Mouse (Mus musculus) hindbrain, embryonic 10.5 days (tissue): ENCODE measurements around the gene Bcas3. TPM values are rescaled to one million over a fixed set of nuclear protein-coding genes. Genes with fewer than 3 reads are reported as not detected.
A peak's percentile ranks its signal among the peaks of the same experiment; 100 is the strongest.

Source experiments
- DNase-seq: peaks from one replicate; pipeline ENCODE4 v3.0.0-alpha.2; 2017; ENCODE audit warnings: low spot score
- H3K27ac ChIP-seq: fragments of 300-500 bp; sonication (generic); 2 replicates; pipeline ENCODE4 v1.5.1; 2016; ENCODE audit warnings: mild to moderate bottlenecking, moderate library complexity
- H3K27me3 ChIP-seq: fragments of 300-500 bp; sonication (generic); 2 replicates; pipeline ENCODE4 v1.6.1; 2016; ENCODE audit warnings: mild to moderate bottlenecking; ENCODE audit not compliant: poor library complexity, insufficient read depth, severe bottlenecking
- H3K36me3 ChIP-seq: fragments of 300-500 bp; sonication (generic); 2 replicates; pipeline ENCODE4 v1.6.1; 2016; ENCODE audit warnings: mild to moderate bottlenecking, moderate library complexity
- H3K4me1 ChIP-seq: fragments of 300-500 bp; sonication (generic); replicated peaks from 2 replicates; pipeline ENCODE4 v1.6.1; 2016; ENCODE audit warnings: mild to moderate bottlenecking
- H3K4me3 ChIP-seq: fragments of 300-500 bp; sonication (generic); 2 replicates; pipeline ENCODE4 v1.5.1; 2016; ENCODE audit warnings: mild to moderate bottlenecking, moderate library complexity
- H3K9me3 ChIP-seq: fragments of 300-500 bp; sonication (generic); 2 replicates; pipeline ENCODE4 v1.6.1; 2016; ENCODE audit warnings: mild to moderate bottlenecking, moderate library complexity
- whole genome bisulfite sequencing: fragments of 180-500 bp; shearing (Covaris S2); methylation state at CpG from one replicate; pipeline ENCODE4 v1.1.7; 2016; 5-methylcytosine and 5-hydroxymethylcytosine counted together
- polyA plus RNA-seq: library from polyadenylated mRNA; unstranded; fragments of >200 nt; fragmentation: Nextera tagmentation; extraction: Ambion mirVana; gene quantifications from 2 replicates; pipeline ENCODE4 v1.2.1, GENCODE M21; 2016

The Bcas3 gene
- polyA plus RNA-seq, 1 experiment from 2014 or later = 37.3 TPM

DNA sequence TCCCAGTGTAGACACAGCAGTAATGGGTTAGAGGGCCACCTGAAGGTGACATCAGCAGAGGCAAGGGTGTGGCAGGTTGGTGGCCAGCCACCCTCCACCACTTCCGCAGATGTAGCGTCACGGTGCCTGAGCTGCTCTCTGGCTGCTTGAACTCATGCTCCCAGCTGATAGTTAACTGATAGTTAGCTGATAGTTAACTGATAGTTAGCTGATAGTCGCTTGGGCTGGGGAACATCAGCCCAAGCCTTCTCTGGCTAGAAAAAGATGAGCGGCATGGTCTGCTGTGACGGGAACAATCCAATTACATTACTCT, 291.7 kb downstream of the Bcas3 start:
- H3K4me1 ChIP-seq = peaks cover 53% of the 10 kb centered on the region
- no peaks in the 10 kb centered on the region for H3K9me3 ChIP-seq
- peak overlapping the region; percentile 31; the same call in 1 of the 2 replicates for H3K27ac ChIP-seq
- no peak for DNase-seq
- no peaks in the 10 kb centered on the region for H3K27me3 ChIP-seq
- 86% methylated on average over 6 of the region's 6 CpGs for WGBS
- H3K4me3 ChIP-seq = no peak overlapping the region
- no peaks in the 10 kb centered on the region for H3K36me3 ChIP-seq

DNA sequence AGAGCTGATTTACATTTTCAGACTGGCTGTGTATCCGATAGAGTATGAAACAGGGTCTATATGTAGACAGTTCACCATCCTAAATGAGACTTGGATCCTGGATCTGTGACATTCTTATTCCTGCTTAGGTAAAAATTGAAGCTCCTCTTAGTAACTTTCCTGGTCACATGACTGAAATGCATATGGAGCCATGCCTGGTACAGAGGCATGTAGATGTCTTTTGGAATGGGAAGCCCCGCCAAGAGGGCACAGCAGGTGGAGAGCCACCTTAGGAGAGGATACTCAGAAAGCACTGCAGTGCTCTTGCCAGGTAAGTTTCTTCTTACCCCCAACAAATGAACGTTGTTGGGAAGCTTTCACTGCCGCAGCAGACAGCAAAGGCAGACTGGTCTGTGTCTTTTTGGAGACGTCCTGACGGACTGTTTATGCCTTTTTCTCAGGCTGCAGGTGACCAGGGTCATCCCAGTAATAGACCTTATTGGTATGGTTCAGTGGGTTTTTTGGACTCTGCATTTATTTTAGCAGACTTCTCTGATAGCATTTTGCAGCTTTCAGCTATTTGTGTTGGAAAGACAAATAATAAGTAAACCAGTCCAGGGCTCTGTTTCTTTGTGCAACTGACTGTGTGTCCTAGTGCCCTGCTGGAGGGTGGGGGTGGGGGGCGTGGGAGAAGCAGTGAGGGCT, 292.3 kb downstream of the Bcas3 start:
- no peak for DNase-seq
- Histone ChIP-seq H3K27ac (no peak overlapping the region), H3K27me3 (no peaks in the 10 kb centered on the region), H3K4me1 (peaks cover 48% of the 10 kb centered on the region), H3K4me3 (no peak overlapping the region), H3K36me3 (no peaks in the 10 kb centered on the region), H3K9me3 (no peaks in the 10 kb centered on the region)
- 70% methylated on average over 7 of the region's 7 CpGs for WGBS

DNA sequence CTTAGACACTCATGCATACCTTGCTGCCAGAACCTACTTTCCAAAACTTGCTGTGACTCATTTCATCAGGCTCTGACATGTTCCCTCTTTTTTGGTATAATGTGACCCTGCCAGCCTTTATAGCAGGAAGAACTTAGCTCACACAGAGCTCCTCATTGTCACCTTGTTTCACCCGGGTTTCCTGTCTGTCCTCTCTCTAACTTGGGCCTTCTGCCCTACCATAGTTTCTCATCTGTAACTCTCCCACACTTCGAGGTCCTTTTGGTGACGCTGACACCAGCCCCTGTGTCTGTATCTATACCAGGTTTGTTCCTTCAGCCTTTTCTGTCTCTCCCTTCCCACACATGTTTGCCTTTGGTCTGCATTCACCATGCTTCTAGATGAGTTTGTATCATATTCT, 295.9 kb downstream of the Bcas3 start:
- 71% methylated on average over 3 of the region's 3 CpGs for WGBS
- no peak for DNase-seq
- Histone ChIP-seq H3K27me3 (no peaks in the 10 kb centered on the region), H3K4me3 (no peak overlapping the region), H3K4me1 (peaks cover 16% of the 10 kb centered on the region), H3K36me3 (no peaks in the 10 kb centered on the region), H3K9me3 (no peaks in the 10 kb centered on the region), H3K27ac (no peak overlapping the region)

DNA sequence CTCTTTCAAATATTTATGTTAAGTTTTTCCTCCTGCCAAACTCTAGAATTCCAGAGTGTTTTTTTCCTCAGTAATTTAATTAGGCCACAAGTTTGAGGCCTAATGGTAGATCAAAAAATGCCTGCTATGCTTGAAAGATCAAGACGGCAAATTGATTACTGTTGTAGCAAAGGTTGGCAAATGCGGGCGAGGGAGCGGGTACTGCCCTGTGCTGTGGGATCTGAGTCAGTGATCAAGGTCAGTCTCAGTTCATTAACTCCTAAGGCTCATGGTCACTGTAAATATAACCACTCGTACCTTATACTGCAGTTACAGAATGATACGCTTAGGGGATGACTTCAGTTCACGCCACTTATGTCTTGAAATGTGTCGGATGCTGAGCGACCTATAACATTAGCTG, 296.4 kb downstream of the Bcas3 start:
- WGBS = 87% methylated on average over 9 of the region's 9 CpGs

DNA sequence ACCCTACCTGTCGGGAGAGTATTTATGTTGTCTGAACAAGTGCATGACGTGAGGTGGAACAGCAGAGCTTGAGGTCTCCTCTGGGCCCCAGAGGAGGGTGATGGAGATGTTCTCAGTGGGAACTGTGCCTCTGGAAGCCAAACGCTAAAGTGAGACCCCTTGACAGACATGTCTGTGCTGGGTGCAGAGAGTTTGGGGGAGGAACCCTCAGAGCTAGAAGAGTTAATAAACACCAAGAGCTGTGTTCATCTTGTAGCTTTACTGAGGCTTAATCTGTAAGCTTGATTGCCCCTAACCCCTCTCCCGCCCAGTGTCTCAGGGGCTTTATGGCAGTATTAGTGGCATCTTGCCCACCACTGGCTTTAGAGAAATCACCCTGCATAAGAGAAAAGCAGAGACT, 304.5 kb downstream of the Bcas3 start:
- H3K4me1 ChIP-seq = 0 out of 2 replicates have a peak, but pooled peaks cover 3% of the 10 kb centered on the region
- no peak overlapping the region for H3K4me3 ChIP-seq
- no peak for DNase-seq
- H3K9me3 ChIP-seq = no peaks in the 10 kb centered on the region
- H3K36me3 ChIP-seq = no peaks in the 10 kb centered on the region
- 83% methylated on average over 4 of the region's 4 CpGs for WGBS
- H3K27me3 ChIP-seq = no peaks in the 10 kb centered on the region
- H3K27ac ChIP-seq = no peak overlapping the region

More for the DNA sequence above, 296.4 kb downstream of the Bcas3 start:
- no peak for DNase-seq
- Histone ChIP-seq H3K4me3 (no peak overlapping the region), H3K9me3 (no peaks in the 10 kb centered on the region), H3K27ac (no peak overlapping the region), H3K36me3 (no peaks in the 10 kb centered on the region), H3K4me1 (peaks cover 12% of the 10 kb centered on the region), H3K27me3 (no peaks in the 10 kb centered on the region)

DNA sequence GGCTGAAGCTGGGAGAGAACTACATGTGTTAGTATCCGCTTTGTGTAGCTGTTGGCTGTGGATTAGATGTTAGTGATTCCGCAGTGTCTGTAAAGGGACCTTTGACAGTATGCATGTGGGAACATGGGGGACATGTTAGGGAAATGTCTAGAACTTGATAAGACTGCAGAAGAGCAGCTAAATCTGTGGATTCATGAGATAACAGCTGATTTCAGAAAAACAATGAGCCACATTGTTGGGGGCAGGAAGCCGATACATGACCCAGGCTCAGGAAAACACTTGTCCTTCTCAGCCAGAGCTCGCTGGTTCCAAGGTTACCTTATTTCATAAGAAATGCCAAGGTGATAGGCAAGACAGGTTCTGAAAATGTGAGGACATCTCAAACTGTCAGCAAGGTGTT, 307.3 kb downstream of the Bcas3 start:
- Histone ChIP-seq H3K9me3 (no peaks in the 10 kb centered on the region), H3K27me3 (no peaks in the 10 kb centered on the region), H3K4me3 (no peak overlapping the region), H3K36me3 (no peaks in the 10 kb centered on the region), H3K4me1 (peaks cover 9% of the 10 kb centered on the region; the same call in 1 of the 2 replicates), H3K27ac (no peak overlapping the region)
- 85% methylated on average over 4 of the region's 4 CpGs for WGBS
- no peak for DNase-seq

DNA sequence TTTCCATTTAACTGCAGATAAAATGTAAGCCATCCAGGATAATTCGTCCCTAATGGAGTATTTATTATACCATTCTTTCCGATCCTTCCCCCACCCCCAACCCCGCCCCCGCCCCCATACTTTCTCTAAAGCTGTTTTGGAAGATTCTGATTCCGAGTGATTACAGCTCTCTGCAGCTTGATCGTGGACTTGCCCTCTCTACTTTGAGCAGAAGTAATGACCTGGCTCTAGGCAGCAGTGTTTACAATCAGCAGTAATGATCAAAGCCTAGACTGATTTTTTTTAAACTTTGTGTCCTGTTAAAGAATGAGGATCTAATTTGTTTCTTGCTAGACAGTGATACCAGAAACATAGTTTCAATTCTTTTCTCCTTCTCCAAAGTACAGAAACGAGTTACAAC, 314.2 kb downstream of the Bcas3 start:
- H3K4me1 ChIP-seq = peaks cover 34% of the 10 kb centered on the region
- no peaks in the 10 kb centered on the region for H3K27me3 ChIP-seq
- no peaks in the 10 kb centered on the region for H3K9me3 ChIP-seq
- DNase-seq = no peak
- WGBS = 70% methylated on average over 7 of the region's 7 CpGs
- no peaks in the 10 kb centered on the region for H3K36me3 ChIP-seq
- H3K4me3 ChIP-seq = no peak overlapping the region
- H3K27ac ChIP-seq = no peak overlapping the region

DNA sequence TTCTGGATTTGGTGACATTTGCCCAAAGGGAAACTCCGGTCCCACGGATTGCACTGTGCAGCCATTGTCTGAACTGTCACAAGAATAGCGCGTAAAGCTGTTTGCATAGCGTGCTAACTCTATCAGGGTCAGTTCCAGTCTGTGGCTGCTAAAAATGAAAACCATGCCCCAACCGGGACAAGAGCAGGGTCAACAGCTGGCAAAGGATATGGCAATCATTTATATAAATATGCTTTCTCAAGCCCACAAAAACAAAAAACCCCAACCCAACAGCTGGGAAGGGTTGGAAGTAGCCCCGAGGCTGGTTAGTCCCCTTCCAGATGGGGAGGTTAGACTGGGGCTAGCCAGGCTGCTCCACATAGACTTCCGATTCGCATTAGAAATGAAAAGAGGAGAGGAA, 314.8 kb downstream of the Bcas3 start:
- WGBS = 48% methylated on average over 9 of the region's 9 CpGs
- 0 out of 2 replicates have a peak overlapping the region, but pooled peaks have one; percentile 30 for H3K27ac ChIP-seq
- no peak overlapping the region for H3K4me3 ChIP-seq
- H3K4me1 ChIP-seq = peaks cover 34% of the 10 kb centered on the region
- no peaks in the 10 kb centered on the region for H3K9me3 ChIP-seq
- H3K27me3 ChIP-seq = no peaks in the 10 kb centered on the region
- peak; percentile 30 for DNase-seq
- no peaks in the 10 kb centered on the region for H3K36me3 ChIP-seq

DNA sequence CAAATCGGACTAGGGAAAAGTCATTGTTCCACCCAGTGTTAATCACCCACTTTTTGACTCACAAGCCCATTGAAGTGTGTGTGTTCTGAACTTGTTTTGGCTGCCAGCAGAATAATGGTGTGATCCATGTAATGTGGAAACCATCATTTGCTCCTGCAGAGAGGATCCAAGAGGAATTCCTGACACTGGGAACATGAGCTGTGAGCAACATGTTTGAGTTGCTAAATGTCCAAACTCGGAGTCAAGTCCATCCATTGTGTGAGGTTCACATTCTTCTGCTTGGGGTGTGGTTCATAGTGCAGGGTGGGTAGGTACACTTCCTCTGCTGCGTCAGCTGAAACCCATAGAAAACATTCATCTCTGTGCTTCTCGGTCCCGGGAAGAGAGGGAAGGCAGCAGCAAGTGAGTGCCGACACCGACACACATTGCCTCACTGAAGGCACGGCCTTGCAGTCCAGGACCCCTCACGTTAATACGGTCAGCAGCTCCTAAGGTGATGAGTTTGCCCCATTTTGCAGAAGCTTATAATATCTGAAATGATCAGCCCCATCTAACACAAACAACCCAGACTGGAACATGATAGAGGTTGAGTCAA, 320.0 kb downstream of the Bcas3 start:
- H3K36me3 ChIP-seq = no peaks in the 10 kb centered on the region
- no peak for DNase-seq
- H3K9me3 ChIP-seq = no peaks in the 10 kb centered on the region
- WGBS = 81% methylated on average over 10 of the region's 10 CpGs
- no peak overlapping the region for H3K4me3 ChIP-seq
- no peak overlapping the region for H3K27ac ChIP-seq
- H3K4me1 ChIP-seq = peaks cover 53% of the 10 kb centered on the region
- peaks cover 27% of the 10 kb centered on the region; the same call in 1 of the 2 replicates for H3K27me3 ChIP-seq

DNA sequence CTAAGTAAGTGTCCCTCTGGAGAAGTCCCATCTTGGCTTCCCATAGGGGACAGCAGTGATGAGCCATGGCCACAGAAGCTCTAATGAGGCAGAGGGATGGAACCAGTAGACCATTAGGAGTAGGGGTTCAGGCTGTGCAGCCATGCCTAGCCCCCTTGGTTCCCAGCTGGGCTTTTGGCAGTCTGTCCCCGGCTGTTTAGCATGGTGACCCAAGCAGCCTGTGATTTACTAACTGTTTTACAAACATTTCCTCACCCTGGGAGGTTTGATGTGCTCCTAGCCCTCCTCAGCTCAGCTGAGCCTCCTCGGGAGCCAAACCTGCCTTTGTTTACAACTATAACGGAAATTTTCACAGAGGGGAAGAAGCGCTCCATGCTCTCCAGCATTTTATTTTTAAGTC, 322.3 kb downstream of the Bcas3 start:
- no peaks in the 10 kb centered on the region for H3K36me3 ChIP-seq
- peak overlapping the region; percentile 30; the same call in 1 of the 2 replicates for H3K27ac ChIP-seq
- H3K4me1 ChIP-seq = peaks cover 63% of the 10 kb centered on the region

DNA sequence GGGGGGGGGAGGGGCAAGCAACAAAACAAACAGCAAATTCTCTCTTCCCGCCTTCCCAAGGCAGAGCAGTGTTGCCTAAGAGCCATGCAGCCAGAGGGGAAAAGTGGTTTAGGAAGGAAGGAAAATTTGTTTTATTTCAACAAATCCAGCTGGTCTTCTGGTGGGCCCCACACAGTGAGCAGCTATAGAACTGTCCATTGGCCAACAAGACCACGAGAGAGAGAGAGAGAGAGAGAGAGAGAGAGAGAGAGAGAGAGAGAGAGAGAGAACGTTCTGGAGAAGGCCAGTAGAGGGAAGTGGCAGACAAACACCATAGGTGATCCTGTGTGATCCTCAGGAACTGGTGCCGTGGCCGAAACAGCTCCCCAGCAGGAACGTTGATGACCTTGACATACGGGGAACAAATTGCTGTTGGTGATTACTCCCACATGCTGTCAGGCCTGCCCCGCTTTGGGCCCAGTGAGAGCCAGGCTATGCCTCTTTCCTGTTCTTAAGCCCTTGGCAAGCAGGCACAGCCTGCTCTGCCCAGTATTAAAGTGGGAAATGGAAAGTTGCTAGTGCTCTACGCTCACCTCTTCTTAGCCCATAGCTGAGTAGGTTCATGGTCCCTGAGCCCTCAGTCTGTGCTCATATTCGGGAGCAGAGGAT, 323.5 kb downstream of the Bcas3 start:
- Histone ChIP-seq H3K4me1 (peaks cover 63% of the 10 kb centered on the region), H3K9me3 (no peaks in the 10 kb centered on the region), H3K4me3 (no peak overlapping the region), H3K27me3 (peaks cover 27% of the 10 kb centered on the region), H3K36me3 (no peaks in the 10 kb centered on the region), H3K27ac (peak overlapping the region; percentile 54; the same call in 1 of the 2 replicates)
- no peak for DNase-seq
- 63% methylated on average over 10 of the region's 10 CpGs for WGBS

More for the DNA sequence above, 322.3 kb downstream of the Bcas3 start:
- WGBS = 33% methylated on average over 4 of the region's 4 CpGs
- Histone ChIP-seq H3K27me3 (peaks cover 27% of the 10 kb centered on the region; the same call in 1 of the 2 replicates), H3K9me3 (no peaks in the 10 kb centered on the region), H3K4me3 (no peak overlapping the region)
- DNase-seq = no peak

DNA sequence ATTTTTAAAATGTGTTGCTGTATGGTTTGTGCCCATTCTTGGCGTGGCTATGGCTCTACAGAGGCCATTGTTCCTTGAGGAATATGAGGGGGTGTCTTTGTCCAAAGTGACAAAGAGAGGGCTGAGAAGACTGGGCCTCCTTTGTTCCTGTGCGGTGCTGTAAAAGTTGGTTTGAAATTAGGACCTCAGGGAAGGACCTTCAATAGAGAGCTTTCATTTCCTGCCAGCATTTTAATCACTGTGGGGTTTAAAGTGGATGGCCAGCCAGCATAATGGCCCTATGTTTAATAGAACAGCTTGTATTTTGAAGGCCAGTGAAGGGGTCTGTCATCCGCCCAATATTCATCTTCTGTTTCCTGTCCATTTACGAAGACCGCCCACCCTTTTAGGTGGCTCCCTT, 325.7 kb downstream of the Bcas3 start:
- 49% methylated on average over 5 of the region's 5 CpGs for WGBS
- DNase-seq = peak; percentile 43
- H3K9me3 ChIP-seq = no peaks in the 10 kb centered on the region
- peaks cover 27% of the 10 kb centered on the region for H3K27me3 ChIP-seq
- no peak overlapping the region for H3K4me3 ChIP-seq
- H3K36me3 ChIP-seq = no peaks in the 10 kb centered on the region
- H3K4me1 ChIP-seq = peaks cover 72% of the 10 kb centered on the region
- H3K27ac ChIP-seq = peak overlapping the region; percentile 81
